Mouse (Mus musculus): Measurements from ENCODE around the gene Foxi2. TPM values are rescaled to one million over a fixed set of nuclear protein-coding genes. Genes with fewer than 3 reads are reported as not detected.

Gene Foxi2
- 0.12 and 0.22 TPM in 2 replicates for polyA plus RNA-seq (2015; fragmentation: Nextera tagmentation; extraction: Ambion mirVana)

- no peak for DNase-seq (ENCODE audit: low spot score)
Measured at GRCm38 (mm10) chr7:135410237-135410965, at the start of gene Foxi2. Gene Foxi2 (plus strand): TSS chr7:135410308.

- no peak for DNase-seq (ENCODE audit: low spot score)
Measured at GRCm38 (mm10) chr7:135364606-135365005, 45.5 kb upstream of the Foxi2 start.

- DNase-seq (ENCODE audit: low spot score), result no peak
Measured at GRCm38 (mm10) chr7:135376048-135376447, 34.1 kb upstream of the Foxi2 start.

DNA sequence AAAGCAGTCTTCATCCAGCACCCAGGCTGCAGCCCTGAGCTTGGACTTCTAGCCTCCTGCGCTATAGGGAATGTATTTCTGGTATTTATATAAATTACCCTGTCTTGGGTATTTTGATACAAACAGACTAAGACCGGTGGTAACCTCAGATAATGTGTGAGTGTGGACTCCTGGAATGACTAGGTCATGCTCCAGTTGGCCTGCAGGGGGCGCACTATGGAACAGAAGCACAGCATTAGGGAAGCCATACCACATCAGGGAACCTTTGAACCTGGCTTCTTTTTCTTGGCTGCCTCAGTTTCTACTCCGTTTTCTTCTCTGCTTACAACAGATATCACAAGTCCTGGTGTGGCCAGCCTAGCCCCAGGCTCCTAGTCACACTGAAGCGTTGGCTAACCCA lies 33.2 kb upstream of the Foxi2 start:
- peak; percentile 3 for DNase-seq (ENCODE audit: low spot score)

- no peak for DNase-seq (ENCODE audit: low spot score)
Measured at GRCm38 (mm10) chr7:135378331-135378730, 31.8 kb upstream of the Foxi2 start.

GRCm38 (mm10) chr7:135389039-135389438 lies 21.1 kb upstream of the Foxi2 start:
- peak; percentile 3 for DNase-seq (ENCODE audit: low spot score)

DNA sequence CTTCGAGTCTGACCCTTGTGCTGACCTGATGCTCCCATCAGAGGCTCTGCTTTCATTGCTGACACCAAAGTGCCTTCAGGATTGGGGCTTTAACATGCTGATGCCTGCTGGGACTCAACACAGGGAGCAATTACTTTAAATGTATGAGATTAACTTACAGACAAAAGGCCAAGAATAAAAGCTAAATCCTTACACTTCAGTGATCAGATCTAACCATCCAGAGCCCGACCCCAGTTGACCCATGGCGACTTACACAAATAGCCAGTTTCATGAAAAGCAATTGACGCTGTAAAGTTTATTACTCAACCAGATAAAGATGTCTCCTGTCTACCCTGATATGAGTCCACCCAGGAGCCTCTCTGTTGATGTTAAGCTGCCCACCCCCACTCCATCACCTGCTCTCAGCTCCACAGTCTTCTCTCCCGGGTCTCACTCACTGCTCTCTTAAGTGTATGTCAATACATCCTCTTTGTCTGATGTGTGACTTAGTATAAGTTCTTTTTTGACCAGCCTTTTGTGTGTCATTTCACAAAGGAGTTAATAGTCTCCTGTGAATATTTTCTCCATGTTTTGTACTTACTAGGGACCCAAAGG lies 17.1 kb upstream of the Foxi2 start:
- DNase-seq (ENCODE audit: low spot score), result no peak

- no peak for DNase-seq (ENCODE audit: low spot score)
Measured at GRCm38 (mm10) chr7:135394436-135394835, 15.7 kb upstream of the Foxi2 start.

DNA sequence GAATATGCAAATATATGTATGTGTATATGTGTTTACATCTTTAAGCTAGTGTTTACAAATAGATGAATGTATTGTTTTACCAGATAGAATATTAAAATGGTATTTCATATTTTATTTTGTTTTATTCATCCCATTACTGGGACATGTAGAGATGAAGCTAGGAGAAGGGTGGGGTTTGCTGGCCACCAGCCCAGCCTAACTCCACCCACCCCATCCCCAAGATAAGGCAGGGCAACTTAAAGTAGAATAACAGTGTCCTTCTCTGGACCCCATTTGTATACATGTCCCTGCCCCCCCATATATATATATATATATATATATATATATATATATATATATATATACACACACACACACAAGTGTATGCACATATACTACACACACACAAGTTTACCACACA lies 14.9 kb upstream of the Foxi2 start:
- no peak for DNase-seq (ENCODE audit: low spot score)

- no peak for DNase-seq (ENCODE audit: low spot score)
Measured at GRCm38 (mm10) chr7:135397096-135397495, 13.0 kb upstream of the Foxi2 start.

DNA sequence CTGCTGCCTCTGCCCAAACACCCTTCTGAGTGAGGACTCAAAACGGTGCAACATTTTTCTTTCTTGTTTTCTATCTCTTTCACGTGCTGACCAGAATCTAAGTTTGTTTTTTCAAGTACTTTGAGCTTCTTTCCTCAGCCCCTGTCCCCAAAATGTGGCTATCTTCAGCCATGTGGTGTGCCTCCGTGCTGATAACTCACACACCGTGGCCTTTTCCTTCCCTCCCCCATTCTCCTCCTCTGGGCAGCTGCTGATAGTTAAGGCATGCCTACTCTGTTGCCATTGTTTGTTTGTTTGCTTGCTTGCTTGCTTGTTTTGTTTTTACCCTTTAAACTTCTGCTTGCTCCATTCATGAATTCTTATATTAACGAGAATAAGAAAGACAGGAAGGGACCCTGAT lies 12.2 kb upstream of the Foxi2 start:
- DNase-seq (ENCODE audit: low spot score), result no peak

DNA sequence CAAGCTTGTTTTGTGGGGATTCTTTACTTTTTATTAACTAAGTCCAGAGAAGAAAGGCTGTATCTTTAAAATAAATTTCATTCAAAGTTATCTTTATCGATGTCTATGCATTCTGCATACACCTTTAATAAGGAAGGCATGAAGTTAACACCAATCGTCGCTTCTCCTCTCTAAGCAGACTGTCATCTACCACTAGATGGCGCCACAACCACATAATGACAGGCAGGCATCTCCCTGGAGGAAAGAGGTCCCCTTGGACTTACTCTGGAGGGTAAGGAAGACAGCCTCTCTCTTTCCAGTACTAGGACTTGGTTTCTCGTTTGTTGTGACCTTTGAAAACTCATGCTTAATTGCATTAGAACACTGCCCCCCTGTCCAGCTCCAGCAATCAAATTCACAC lies 6.7 kb upstream of the Foxi2 start:
- DNase-seq (ENCODE audit: low spot score), result peak; percentile 66

GRCm38 (mm10) chr7:135406761-135407160 lies 3.3 kb upstream of the Foxi2 start:
- DNase-seq (ENCODE audit: low spot score), result no peak

DNA sequence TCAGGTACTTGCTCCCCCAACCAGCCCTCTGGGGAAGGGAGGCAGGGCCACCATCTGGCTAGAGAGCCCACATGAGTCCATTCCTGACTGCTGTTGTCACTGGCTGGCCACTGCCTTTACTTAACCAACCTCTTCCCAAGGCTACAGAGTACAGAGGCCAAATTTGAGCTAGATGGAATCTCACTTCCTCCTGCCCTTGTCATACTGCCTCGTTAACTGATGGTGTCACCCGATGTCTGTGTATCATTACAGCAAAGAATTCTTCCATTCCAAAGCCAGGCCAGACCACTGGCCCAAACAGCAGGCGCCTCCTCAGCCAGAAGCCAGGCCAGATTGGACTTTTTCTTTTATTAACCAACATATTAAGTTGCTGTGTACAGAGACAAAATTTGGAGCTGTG lies 1.6 kb upstream of the Foxi2 start:
- no peak for DNase-seq (ENCODE audit: low spot score)

DNA sequence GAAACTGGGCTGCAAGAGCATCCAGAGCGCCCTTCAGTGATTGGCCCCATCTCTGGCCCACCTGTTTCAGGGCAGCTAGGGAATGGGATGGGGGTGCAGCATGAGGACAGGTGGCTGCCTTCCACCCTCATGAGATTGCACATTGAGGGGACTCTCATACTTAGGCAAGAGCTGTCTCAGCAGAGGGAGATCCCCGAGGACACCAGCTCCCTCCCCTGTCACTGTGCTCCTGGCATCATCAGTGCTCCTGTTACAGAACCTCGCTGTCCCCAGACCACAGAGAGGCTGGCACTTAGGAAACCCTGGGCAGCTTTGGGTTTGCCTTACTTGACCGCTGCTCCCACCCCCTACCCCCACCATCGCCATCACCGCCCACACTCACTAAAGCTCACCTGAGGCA lies 2.2 kb downstream of the Foxi2 start:
- DNase-seq (ENCODE audit: low spot score), result no peak

DNA sequence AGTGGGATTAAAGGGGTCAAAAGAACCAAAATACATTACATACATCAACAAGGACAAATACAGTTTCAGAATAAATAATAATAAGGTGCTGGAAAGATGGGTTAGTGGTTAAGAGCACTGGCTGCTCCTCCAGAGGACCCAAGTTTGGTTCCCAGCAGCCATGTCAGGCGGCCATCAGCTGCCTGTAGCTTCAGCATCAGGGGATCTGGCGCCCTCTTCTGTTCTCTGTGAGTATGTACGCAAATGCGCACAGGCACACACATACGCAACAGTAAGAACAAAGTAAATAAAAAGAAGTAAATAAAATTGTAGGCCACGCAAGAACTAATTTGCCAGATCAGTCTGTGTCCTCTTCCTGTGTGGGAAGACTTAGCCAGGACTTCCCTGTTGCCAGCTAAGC lies 18.7 kb downstream of the Foxi2 start:
- no peak for DNase-seq (ENCODE audit: low spot score)

DNA sequence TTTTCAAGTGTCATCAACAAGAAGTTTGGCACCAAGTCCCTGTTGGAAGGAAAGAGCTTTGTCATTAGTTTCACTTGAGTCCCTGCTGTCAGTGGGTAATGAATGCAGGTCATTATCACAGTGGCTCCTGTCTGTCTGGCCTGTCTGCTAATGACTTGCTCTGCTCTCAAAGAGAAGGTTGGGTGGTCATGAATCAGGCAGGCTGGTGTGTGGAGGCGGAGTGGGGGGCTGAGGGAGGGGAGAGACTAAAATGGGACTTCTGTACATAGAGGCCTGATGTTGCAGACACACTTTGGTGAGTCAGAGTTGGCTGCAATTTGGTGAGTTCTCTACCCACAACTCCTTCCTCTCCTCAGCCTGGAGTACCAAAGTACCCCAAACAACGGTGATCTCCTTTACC lies 20.8 kb downstream of the Foxi2 start:
- DNase-seq (ENCODE audit: low spot score), result no peak

GRCm38 (mm10) chr7:135443903-135444302 lies 33.8 kb downstream of the Foxi2 start:
- no peak for DNase-seq (ENCODE audit: low spot score)

GRCm38 (mm10) chr7:135451340-135451739 lies 41.2 kb downstream of the Foxi2 start:
- no peak for DNase-seq (ENCODE audit: low spot score)

DNA sequence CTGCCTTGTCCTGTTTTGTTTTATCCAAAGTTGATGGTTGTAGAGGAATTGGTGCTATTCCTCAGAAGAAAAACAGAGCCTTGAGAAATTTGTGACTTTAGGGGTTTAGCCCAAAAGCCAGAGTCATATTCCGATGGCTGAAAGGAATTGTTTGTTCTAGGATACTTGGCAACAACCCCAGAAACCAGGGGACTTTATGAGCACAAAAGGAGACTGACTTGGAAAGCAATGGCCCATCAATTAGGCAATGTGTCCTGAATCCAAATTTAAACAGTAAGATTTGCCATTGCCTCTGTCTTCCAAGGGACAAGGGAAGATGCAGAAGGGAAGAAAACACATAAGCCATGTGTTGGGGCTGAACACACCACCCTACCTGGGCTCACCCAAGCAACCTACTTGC lies 42.3 kb downstream of the Foxi2 start:
- DNase-seq (ENCODE audit: low spot score), result no peak

GRCm38 (mm10) chr7:135453690-135454089 lies 43.6 kb downstream of the Foxi2 start:
- no peak for DNase-seq (ENCODE audit: low spot score)

Measured in thymus, postnatal 0 days (tissue).